Mouse (Mus musculus) kidney, adult 2 months (tissue): ENCODE measurements around the gene Slc29a2.

Experiments
- CTCF ChIP-seq: fragments of 200-500 bp; conservative IDR thresholded peaks from 2 replicates; pipeline ENCODE4 v1.5.1; 2011; ENCODE audit warnings: low read depth, mild to moderate bottlenecking, control low read depth, low read length, moderate library complexity, mixed read lengths; ENCODE audit not compliant: insufficient read depth, insufficient read length
- POLR2A ChIP-seq: fragments of 200-500 bp; IDR thresholded peaks from one replicate; pipeline ENCODE4 v1.6.1; 2011; ENCODE audit warnings: low read depth, low read length, control low read depth

DNA sequence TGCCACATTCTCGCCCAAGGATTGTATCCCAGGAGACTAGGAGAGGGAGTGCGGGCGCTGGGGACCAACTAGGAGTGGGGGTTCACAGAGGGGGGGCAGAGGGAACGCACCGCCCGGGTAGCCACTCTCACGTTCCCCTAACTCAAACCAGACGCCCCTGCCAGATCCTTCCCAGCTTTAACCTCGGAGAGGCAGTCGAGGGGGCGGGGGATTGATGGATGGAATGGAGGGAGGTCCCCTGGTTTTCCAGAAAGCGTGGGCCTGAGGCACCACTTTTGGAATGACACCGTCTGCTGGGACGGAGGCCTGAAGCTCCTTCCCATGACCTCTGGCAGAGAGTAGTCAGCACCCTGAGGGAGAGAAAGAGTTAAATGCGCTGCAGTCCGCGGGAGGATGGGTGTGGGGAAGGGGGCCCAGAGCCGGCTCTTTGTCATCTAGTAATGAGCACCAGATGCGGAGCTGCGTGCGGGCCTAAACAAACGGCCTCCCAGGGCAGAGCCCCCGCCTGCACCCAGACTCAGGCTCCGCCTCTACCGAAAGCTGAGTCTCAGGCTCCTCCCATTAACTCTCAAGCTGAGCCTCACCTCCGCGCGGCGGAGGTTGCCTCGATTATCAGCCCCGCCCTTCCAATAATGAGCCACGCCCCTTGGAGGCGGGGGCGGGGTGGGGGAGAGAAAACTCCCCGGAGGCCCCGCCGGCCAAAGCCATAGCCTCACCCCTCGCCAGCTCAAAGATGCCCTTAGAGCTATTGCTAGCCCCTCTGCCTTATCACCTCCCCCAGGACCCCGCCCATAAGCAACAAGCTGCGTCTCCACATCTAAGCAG lies 48.1 kb downstream of the Slc29a2 start:
- TF ChIP-seq CTCF (no peak), POLR2A (no peak)
